Mouse (Mus musculus) limb, embryonic 11.5 days (tissue): ENCODE measurements at regions not wholly inside any gene's neighbourhood (a gene's known extent, or its start where the extent isn't known, plus 50 kb on each side); places are given as distances from the start of the nearest gene placed in this dataset.
A peak's percentile ranks its signal among the peaks of the same experiment; 100 is the strongest.

ENCODE experiments used
- ATAC-seq: fragments of 200-750 bp; cut with Nextera tagmentation; 2 replicates; pipeline ENCODE4 v1.8.0; 2017; ENCODE audit warnings: low read depth; ENCODE audit not compliant: insufficient number of reproducible peaks, low FRiP score, low TSS enrichment
- DNase-seq: peaks from one replicate; pipeline ENCODE4 v3.0.0-alpha.2; 2015; ENCODE audit warnings: low spot score
- H3K27ac ChIP-seq: fragments of 300-500 bp; sonication (generic); replicated peaks from 2 replicates; pipeline ENCODE4 v1.5.1; 2014; ENCODE audit warnings: low read depth, mild to moderate bottlenecking, low read length
- H3K27me3 ChIP-seq: fragments of 300-500 bp; sonication (generic); 2 replicates; pipeline ENCODE4 v1.6.1; 2014; ENCODE audit warnings: mild to moderate bottlenecking, low read length, mixed read lengths; ENCODE audit not compliant: control insufficient read depth, insufficient read depth
- H3K36me3 ChIP-seq: fragments of 300-500 bp; sonication (generic); 2 replicates; pipeline ENCODE4 v1.6.1; 2014; ENCODE audit warnings: mild to moderate bottlenecking, low read length, moderate library complexity, mixed read lengths; ENCODE audit not compliant: control insufficient read depth, insufficient read depth
- H3K4me1 ChIP-seq: fragments of 300-500 bp; sonication (generic); 2 replicates; pipeline ENCODE4 v1.6.1; 2014; ENCODE audit warnings: low read length, mixed read lengths; ENCODE audit not compliant: control insufficient read depth, insufficient read depth
- H3K4me2 ChIP-seq: fragments of 300-500 bp; sonication (generic); 2 replicates; pipeline ENCODE4 v1.6.1; 2014; ENCODE audit warnings: low read depth, mild to moderate bottlenecking, moderate library complexity; ENCODE audit not compliant: severe bottlenecking
- H3K4me3 ChIP-seq: fragments of 300-500 bp; sonication (generic); 2 replicates; pipeline ENCODE4 v1.5.1; 2014; ENCODE audit warnings: low read depth, low read length
- H3K9ac ChIP-seq: fragments of 300-500 bp; sonication (generic); 2 replicates; pipeline ENCODE4 v1.6.1; 2014; ENCODE audit warnings: mild to moderate bottlenecking, low read length
- H3K9me3 ChIP-seq: fragments of 300-500 bp; sonication (generic); 2 replicates; pipeline ENCODE4 v1.6.1; 2016; ENCODE audit warnings: low read length; ENCODE audit not compliant: control insufficient read depth
- WGBS: fragments of 180-500 bp; shearing (Covaris S2); extraction: QIAGEN DNeasy Blood & Tissue Kit; methylation state at CpG from one replicate; pipeline ENCODE4 v1.1.7; 2014; 5-methylcytosine and 5-hydroxymethylcytosine counted together

GRCm38 (mm10) chr4:52666768-52667480, 70.8 kb downstream of the Toporsl start:
- ATAC-seq: no peak
- no peak overlapping the region for H3K9ac ChIP-seq
- no peak overlapping the region for H3K4me2 ChIP-seq
- DNase-seq: no peak
- H3K36me3 ChIP-seq: no peaks in the 10 kb centered on the region
- H3K9me3 ChIP-seq: no peaks in the 10 kb centered on the region
- WGBS: 84% methylated on average over 5 of the region's 5 CpGs
- no peaks in the 10 kb centered on the region for H3K27me3 ChIP-seq
- H3K27ac ChIP-seq: no peak overlapping the region
- no peak overlapping the region for H3K4me3 ChIP-seq
- H3K4me1 ChIP-seq: no peaks in the 10 kb centered on the region

GRCm38 (mm10) chr4:52709563-52709962, 104.8 kb upstream of the Olfr275 start:
- Histone ChIP-seq H3K9ac (no peak overlapping the region), H3K4me1 (no peaks in the 10 kb centered on the region), H3K36me3 (no peaks in the 10 kb centered on the region), H3K9me3 (no peaks in the 10 kb centered on the region), H3K27me3 (no peaks in the 10 kb centered on the region), H3K4me2 (no peak overlapping the region), H3K27ac (no peak overlapping the region), H3K4me3 (no peak overlapping the region)
- no peak for ATAC-seq
- DNase-seq: no peak
- WGBS: 67% methylated on average over 2 of the region's 2 CpGs

DNA sequence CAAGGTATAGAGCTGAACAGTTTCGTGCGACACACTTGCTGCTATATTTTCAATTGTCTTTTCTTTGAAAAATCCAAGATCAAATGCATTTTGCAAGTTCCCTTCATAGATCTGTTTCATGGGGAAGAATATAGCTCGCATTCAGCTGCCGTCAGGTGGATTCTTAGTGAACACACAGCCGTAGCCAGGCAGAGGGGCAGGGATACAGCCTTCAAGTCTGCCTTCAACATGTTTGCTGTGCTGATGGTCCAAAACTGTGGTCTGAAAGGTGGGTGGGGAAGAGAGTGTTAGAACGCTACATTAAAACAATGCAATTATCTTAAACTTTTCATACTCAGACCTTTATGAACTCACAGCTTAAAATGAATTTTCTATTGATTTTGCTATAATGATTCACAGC, 88.2 kb upstream of the Olfr275 start:
- no peaks in the 10 kb centered on the region for H3K36me3 ChIP-seq
- DNase-seq (no peak), ATAC-seq (no peak)
- no peak overlapping the region for H3K9ac ChIP-seq
- H3K27me3 ChIP-seq: no peaks in the 10 kb centered on the region
- no peak overlapping the region for H3K4me2 ChIP-seq
- WGBS: 78% methylated on average over 6 of the region's 6 CpGs
- no peak overlapping the region for H3K27ac ChIP-seq
- no peaks in the 10 kb centered on the region for H3K4me1 ChIP-seq
- no peaks in the 10 kb centered on the region for H3K9me3 ChIP-seq
- H3K4me3 ChIP-seq: no peak overlapping the region

- 36% methylated on average over 14 of the region's 14 CpGs for WGBS
- ATAC-seq (no peak), DNase-seq (peak; percentile 80)
- H3K27me3 ChIP-seq: no peaks in the 10 kb centered on the region
- H3K4me1 ChIP-seq: no peaks in the 10 kb centered on the region
- H3K36me3 ChIP-seq: no peaks in the 10 kb centered on the region
- H3K9ac ChIP-seq: no peak overlapping the region
- no peak overlapping the region for H3K4me2 ChIP-seq
- H3K4me3 ChIP-seq: no peak overlapping the region
- H3K27ac ChIP-seq: no peak overlapping the region
- H3K9me3 ChIP-seq: no peaks in the 10 kb centered on the region
Observed at GRCm38 (mm10) chr4:52726625-52727297, 87.6 kb upstream of the Olfr275 start.

- DNase-seq (no peak), ATAC-seq (no peak)
- H3K27ac ChIP-seq: no peak overlapping the region
- H3K36me3 ChIP-seq: no peaks in the 10 kb centered on the region
- no peak overlapping the region for H3K4me3 ChIP-seq
- H3K4me2 ChIP-seq: no peak overlapping the region
- H3K27me3 ChIP-seq: no peaks in the 10 kb centered on the region
- 90% methylated on average over 8 of the region's 8 CpGs for WGBS
- no peaks in the 10 kb centered on the region for H3K4me1 ChIP-seq
- H3K9ac ChIP-seq: no peak overlapping the region
- H3K9me3 ChIP-seq: no peaks in the 10 kb centered on the region
Observed at GRCm38 (mm10) chr4:52733141-52733540, 81.3 kb upstream of the Olfr275 start.

- H3K9ac ChIP-seq: no peak overlapping the region
- no peaks in the 10 kb centered on the region for H3K9me3 ChIP-seq
- no peak overlapping the region for H3K4me2 ChIP-seq
- no peak overlapping the region for H3K4me3 ChIP-seq
- no peaks in the 10 kb centered on the region for H3K27me3 ChIP-seq
- H3K27ac ChIP-seq: no peak overlapping the region
- DNase-seq (no peak), ATAC-seq (no peak)
- 73% methylated on average over 9 of the region's 9 CpGs for WGBS
- no peaks in the 10 kb centered on the region for H3K36me3 ChIP-seq
- no peaks in the 10 kb centered on the region for H3K4me1 ChIP-seq
Observed at GRCm38 (mm10) chr4:52739543-52740474, 74.6 kb upstream of the Olfr275 start.

- no peak overlapping the region for H3K4me2 ChIP-seq
- no peak overlapping the region for H3K4me3 ChIP-seq
- no peak for ATAC-seq
- no peak for DNase-seq
- no peaks in the 10 kb centered on the region for H3K9me3 ChIP-seq
- no peak overlapping the region for H3K27ac ChIP-seq
- no peaks in the 10 kb centered on the region for H3K36me3 ChIP-seq
- H3K27me3 ChIP-seq: no peaks in the 10 kb centered on the region
- no peak overlapping the region for H3K9ac ChIP-seq
- no peaks in the 10 kb centered on the region for H3K4me1 ChIP-seq
- WGBS: 58% methylated on average over 8 of the region's 8 CpGs
Observed at GRCm38 (mm10) chr4:52752838-52753509, 61.4 kb upstream of the Olfr275 start.
